Mouse (Mus musculus) erythroblast, embryonic 14.5 days (primary cell): ENCODE measurements around the gene Rpl4. TPM values are rescaled to one million over a fixed set of nuclear protein-coding genes. Genes with fewer than 3 reads are reported as not detected.

Experiments used
- H3K27me3 ChIP-seq: 2 replicates; pipeline ENCODE4 v1.6.1; 2012; ENCODE audit warnings: inconsistent platforms; ENCODE audit not compliant: control insufficient read depth
- H3K36me3 ChIP-seq: 2 replicates; pipeline ENCODE4 v1.6.1; 2012; ENCODE audit warnings: mild to moderate bottlenecking, inconsistent platforms; ENCODE audit not compliant: control insufficient read depth
- H3K4me1 ChIP-seq: 2 replicates; pipeline ENCODE4 v1.6.1; 2012; ENCODE audit warnings: inconsistent platforms; ENCODE audit not compliant: control insufficient read depth
- H3K4me3 ChIP-seq: replicated peaks from 2 replicates; pipeline ENCODE3; 2012; ENCODE audit warnings: moderate library complexity, mild to moderate bottlenecking, inconsistent platforms
- H3K9me3 ChIP-seq: 2 replicates; pipeline ENCODE4 v1.6.1; 2012; ENCODE audit warnings: low read length, inconsistent platforms, mixed read lengths; ENCODE audit not compliant: control insufficient read depth
- GATA1 ChIP-seq: IDR thresholded peaks from 2 replicates; pipeline ENCODE4 v1.6.1; 2012; ENCODE audit warnings: low read length, inconsistent platforms, mixed read lengths
- TAL1 ChIP-seq: IDR thresholded peaks from 3 replicates; pipeline ENCODE4 v1.6.1; 2012; ENCODE audit warnings: low read length, inconsistent platforms, mixed read lengths
- polyA plus RNA-seq: library from polyadenylated mRNA; stranded (reverse); fragments of >175 nt; gene quantifications from 2 replicates; pipeline ENCODE4 v1.2.3, GENCODE M21; 2012

Rpl4 gene
- polyA plus RNA-seq, 1 experiment: 44.5 TPM

DNA sequence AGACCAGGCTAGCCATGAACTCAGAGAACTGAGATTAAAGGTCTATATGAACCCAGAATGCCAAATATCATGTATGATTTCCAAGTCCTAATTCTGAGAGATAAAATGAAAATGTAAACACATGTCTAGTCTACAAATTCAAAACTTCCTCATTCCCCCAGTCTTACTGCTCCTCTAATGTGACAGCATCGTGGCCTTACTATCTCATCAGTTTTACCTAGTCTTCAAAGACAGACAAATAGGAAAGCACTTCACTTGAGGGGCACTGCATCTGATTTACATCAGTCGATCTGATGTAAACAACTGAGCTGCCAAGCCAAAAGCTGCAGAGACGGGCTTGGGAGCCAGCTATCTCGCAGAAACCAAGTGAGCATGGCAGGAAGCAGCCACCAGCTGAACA lies 42.9 kb downstream of the Rpl4 start:
- Histone ChIP-seq H3K27me3 (no peaks in the 10 kb centered on the region), H3K4me3 (no peak overlapping the region), H3K4me1 (no peaks in the 10 kb centered on the region), H3K36me3 (peaks cover 6% of the 10 kb centered on the region), H3K9me3 (no peaks in the 10 kb centered on the region)
- TF ChIP-seq GATA1 (no peak), TAL1 (no peak)

DNA sequence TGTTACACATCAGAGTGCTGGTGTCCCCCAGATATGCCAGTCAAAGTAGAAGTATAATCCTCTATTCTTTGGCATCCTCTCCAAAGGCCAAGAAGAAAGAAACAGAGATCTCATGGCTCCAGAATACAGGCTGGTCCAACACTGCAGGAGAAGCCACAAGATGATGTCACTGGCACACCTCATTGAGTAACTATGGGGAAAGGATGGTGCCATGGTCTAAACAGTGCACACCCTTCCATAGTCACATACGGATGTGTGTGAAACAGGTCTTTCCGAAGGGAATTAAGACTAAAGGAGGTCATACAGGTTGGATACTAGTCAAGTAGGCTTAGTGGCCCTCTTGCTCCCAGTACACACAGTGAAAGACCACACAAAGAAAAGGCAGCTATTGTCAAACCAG lies 43.5 kb downstream of the Rpl4 start:
- TF ChIP-seq GATA1: no peak
- no peak for TF ChIP-seq TAL1
- Histone ChIP-seq H3K4me1 (no peaks in the 10 kb centered on the region), H3K27me3 (no peaks in the 10 kb centered on the region), H3K36me3 (peaks cover 3% of the 10 kb centered on the region), H3K9me3 (no peaks in the 10 kb centered on the region), H3K4me3 (no peak overlapping the region)

DNA sequence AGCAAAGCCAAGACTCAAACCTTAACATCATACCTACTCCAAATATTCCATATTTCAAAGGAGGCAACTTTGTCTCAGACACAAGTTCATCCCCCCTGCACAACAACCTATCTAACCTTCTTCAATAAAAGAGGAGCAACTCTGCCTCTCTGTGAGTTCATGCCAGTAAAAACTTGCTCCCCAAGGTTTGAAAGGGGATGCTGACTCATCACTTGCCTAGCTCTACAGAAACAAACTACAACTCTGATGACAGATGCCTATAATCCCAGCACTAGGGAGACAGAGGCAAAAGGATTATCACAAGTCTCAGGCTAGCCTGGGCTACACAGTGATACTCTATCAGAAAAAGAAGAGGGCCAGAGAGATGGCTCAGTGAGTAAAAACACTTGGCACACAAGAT lies 44.7 kb downstream of the Rpl4 start:
- Histone ChIP-seq H3K4me3 (no peak overlapping the region), H3K36me3 (no peaks in the 10 kb centered on the region), H3K4me1 (no peaks in the 10 kb centered on the region; the same call in 1 of the 2 replicates), H3K9me3 (no peaks in the 10 kb centered on the region), H3K27me3 (no peaks in the 10 kb centered on the region)
- TF ChIP-seq TAL1 (no peak), GATA1 (no peak)

DNA sequence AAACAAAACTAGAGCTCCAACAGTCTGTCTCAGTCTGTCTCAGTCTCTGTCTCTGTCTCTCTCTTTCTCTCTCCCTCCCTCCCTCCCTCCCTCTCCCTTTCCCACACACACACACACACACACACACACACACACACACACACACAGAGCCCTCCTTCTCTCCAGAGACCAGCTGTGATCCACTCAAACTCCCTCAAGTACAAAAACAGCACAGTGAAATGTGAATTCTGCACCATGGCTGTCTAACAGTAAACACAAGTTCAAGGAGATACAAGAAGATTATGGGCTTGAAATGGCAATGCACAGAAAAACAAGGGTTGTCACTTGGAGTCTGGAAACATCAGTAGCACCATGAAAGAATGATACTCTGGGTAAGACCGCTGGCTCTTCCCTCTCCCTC lies 46.1 kb downstream of the Rpl4 start:
- no peaks in the 10 kb centered on the region for H3K27me3 ChIP-seq
- no peaks in the 10 kb centered on the region for H3K36me3 ChIP-seq
- H3K4me1 ChIP-seq: no peaks in the 10 kb centered on the region; the same call in 1 of the 2 replicates
- H3K9me3 ChIP-seq: no peaks in the 10 kb centered on the region
- H3K4me3 ChIP-seq: no peak overlapping the region
- no peak for TF ChIP-seq GATA1
- no peak for TF ChIP-seq TAL1

DNA sequence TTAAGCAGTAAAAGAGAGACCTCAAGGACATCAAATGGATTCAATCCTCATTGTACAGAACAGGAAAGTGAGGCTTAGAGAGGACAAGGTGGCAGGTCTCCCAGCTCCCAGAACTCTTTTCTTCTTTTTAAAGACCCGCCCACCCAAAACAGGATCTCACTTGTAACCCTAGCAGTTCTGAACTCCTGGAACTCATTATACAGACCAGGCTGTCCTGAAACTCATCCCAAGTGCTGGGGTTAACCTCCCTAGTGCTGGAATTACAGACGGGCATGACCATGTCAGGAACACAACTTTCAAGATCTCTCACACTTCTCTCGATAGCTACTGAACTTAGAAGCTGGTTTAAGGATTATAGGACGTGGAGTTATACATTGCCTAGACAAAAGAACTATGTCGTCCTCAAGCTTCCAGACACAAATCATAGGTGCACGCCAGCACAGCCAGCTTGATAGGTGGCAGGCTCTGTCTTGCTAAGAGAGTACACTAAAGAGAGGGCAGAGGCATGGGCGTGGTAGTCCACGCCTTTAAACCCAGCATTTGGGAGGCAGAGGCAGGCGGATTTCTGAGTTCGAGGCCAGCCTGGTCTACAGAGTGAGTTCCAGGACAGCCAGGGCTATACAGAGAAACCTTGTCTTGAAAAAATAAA lies 46.7 kb downstream of the Rpl4 start:
- Histone ChIP-seq H3K36me3 (no peaks in the 10 kb centered on the region), H3K27me3 (no peaks in the 10 kb centered on the region), H3K4me3 (no peak overlapping the region), H3K4me1 (no peaks in the 10 kb centered on the region; the same call in 1 of the 2 replicates), H3K9me3 (no peaks in the 10 kb centered on the region)
- no peak for TF ChIP-seq GATA1

DNA sequence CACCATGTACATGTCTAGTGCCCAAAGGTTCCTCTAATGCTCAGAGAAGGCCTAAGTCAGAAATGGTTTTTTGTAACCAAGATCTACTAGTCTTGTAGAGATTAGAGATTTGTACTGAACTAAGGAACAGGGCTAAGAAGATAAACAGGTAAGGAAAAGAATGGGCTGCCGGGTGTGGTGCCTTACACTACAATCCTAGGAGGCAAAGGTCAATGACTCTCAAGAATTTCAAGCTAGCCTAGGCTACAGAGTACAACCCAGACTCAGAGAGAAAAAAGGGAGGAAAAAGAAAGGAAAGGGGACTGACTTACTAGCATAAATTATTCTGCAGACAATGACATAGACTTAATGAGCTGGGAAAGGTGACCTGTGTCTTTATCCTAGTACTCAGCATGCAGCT lies 47.4 kb downstream of the Rpl4 start:
- no peaks in the 10 kb centered on the region for H3K27me3 ChIP-seq
- H3K4me3 ChIP-seq: no peak overlapping the region
- no peaks in the 10 kb centered on the region for H3K36me3 ChIP-seq
- H3K4me1 ChIP-seq: no peaks in the 10 kb centered on the region; the same call in 1 of the 2 replicates
- no peaks in the 10 kb centered on the region for H3K9me3 ChIP-seq
- no peak for TF ChIP-seq GATA1
- no peak for TF ChIP-seq TAL1

DNA sequence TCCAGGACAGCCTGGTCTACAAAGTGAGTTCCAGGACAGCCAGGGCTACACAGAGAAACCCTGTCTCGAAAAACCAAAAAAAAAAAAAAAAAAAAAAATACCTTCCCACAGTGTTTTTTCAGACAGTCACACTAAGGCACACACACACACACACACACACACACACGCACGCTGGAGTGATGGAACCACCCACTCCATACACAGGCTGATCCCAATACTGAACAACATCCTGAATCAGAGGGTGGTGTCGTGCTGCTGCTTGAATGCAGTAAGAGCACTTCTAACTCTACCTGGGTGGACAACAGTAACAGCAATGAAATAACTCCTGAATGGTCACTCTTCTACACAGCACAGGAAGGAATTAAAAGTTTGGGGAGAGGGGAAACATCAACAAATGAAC lies 48.3 kb downstream of the Rpl4 start:
- Histone ChIP-seq H3K9me3 (no peaks in the 10 kb centered on the region), H3K36me3 (no peaks in the 10 kb centered on the region), H3K4me3 (no peak overlapping the region), H3K27me3 (no peaks in the 10 kb centered on the region), H3K4me1 (no peaks in the 10 kb centered on the region; the same call in 1 of the 2 replicates)
- TF ChIP-seq TAL1 (no peak), GATA1 (no peak)

DNA sequence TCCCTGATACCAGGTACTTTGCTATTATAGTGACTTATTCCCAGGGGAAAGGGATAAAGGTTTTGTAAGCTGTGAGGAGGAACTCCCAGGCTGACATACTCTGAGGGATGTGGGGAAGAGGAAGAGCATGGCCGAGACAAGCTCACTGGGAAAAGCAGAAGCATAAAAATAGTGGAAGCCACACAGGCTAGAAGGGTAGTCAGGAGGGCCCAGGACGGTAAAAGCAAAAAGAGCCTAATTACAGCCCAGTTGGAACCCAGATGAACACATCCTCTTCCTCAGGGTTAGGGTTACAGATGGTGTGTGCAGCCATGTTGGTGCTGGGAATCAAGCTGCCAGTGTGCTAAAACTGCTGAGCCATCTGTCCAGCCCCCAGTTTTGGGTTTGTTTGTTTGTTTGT lies 48.9 kb downstream of the Rpl4 start:
- Histone ChIP-seq H3K36me3 (no peaks in the 10 kb centered on the region), H3K4me1 (no peaks in the 10 kb centered on the region; the same call in 1 of the 2 replicates), H3K27me3 (no peaks in the 10 kb centered on the region), H3K4me3 (no peak overlapping the region), H3K9me3 (no peaks in the 10 kb centered on the region)
- TF ChIP-seq TAL1 (no peak), GATA1 (no peak)

DNA sequence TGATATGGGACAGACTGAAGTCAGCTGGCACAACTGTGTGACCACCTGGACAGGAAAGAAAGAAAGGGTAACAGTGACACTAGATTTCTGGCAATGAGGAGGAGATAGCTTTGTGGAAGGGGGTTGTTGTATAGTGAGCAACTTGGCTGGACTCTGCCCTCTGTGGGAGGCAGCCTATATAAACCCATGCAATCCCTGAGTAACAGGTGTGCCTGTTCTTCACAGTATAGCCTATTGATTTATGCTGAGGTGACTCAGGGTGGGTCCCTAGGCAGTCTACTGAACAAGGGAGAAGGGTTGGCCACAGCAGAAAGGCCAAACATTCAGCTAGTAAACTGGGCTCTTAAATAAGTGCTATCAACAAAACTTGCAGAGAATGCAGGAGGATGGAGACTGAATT lies 52.6 kb downstream of the Rpl4 start:
- Histone ChIP-seq H3K9me3 (no peaks in the 10 kb centered on the region), H3K4me1 (no peaks in the 10 kb centered on the region; the same call in 1 of the 2 replicates), H3K27me3 (no peaks in the 10 kb centered on the region), H3K36me3 (no peaks in the 10 kb centered on the region), H3K4me3 (no peak overlapping the region)
- TF ChIP-seq TAL1 (no peak), GATA1 (no peak)

DNA sequence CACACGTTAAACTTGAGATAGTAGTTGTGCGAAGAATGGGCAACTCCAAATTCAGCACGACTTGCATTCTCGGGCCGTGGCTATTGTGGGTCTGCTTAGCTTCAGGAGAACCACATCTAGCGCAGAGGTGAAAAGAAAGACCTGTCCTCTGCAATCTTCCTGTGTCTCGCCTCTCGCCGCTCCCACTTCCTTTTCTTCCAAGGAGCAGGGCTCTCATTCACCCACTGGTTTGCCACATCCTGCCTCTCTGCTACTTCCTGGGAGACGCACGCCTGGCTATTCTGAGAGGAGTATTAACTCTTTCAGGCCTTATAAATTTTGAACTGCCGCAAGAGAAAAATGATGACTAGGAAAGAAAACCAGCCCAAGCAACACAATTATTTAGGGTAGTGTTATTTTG lies 54.6 kb downstream of the Rpl4 start:
- no peaks in the 10 kb centered on the region for H3K27me3 ChIP-seq
- H3K4me1 ChIP-seq: no peaks in the 10 kb centered on the region
- no peak overlapping the region for H3K4me3 ChIP-seq
- no peaks in the 10 kb centered on the region for H3K36me3 ChIP-seq
- no peak for TF ChIP-seq GATA1
- TF ChIP-seq TAL1: no peak
- H3K9me3 ChIP-seq: no peaks in the 10 kb centered on the region

Other genes with a start within 250 kb of the Rpl4 start
- 0.62 TPM in 2 replicates for gene Smad6, start 151.3 kb upstream of the Rpl4 start, polyA plus RNA-seq
- gene Lctl, start 56.2 kb upstream of the Rpl4 start, polyA plus RNA-seq: not detected in 2 replicates
- gene Zwilch, start 271 bp upstream of the Rpl4 start, polyA plus RNA-seq: 2.0 and 2.2 TPM in 2 replicates
- 0.11 TPM in 2 replicates for gene Snapc5, start 5.9 kb downstream of the Rpl4 start, polyA plus RNA-seq
- gene Uchl4, start 61.8 kb downstream of the Rpl4 start, polyA plus RNA-seq: not detected in 2 replicates
- gene Map2k1, start 80.3 kb downstream of the Rpl4 start, polyA plus RNA-seq: 0.58 and 0.72 TPM in 2 replicates
- gene Tipin, start 108.2 kb downstream of the Rpl4 start, polyA plus RNA-seq: 0.95 and 1.3 TPM in 2 replicates
- gene Dis3l, start 167.9 kb downstream of the Rpl4 start, polyA plus RNA-seq: 0.39 and 0.47 TPM in 2 replicates
- not detected in 2 replicates for gene Megf11, start 212.3 kb downstream of the Rpl4 start, polyA plus RNA-seq